Mouse (Mus musculus) forebrain, embryonic 15.5 days (tissue): ENCODE data around the gene Arl4d. TPM values are rescaled to one million over a fixed set of nuclear protein-coding genes. Genes with fewer than 3 reads are reported as not detected.
A peak's percentile ranks its signal among the peaks of the same experiment; 100 is the strongest.

Experiments used
- ATAC-seq: fragments of 200-750 bp; cut with Nextera tagmentation; replicated peaks from 2 replicates; pipeline ENCODE4 v1.8.0; 2017; ENCODE audit warnings: mild to moderate bottlenecking, moderate TSS enrichment, moderate library complexity
- H3K27ac ChIP-seq: fragments of 300-500 bp; sonication (generic); replicated peaks from 2 replicates; pipeline ENCODE4 v1.5.1; 2015; ENCODE audit warnings: mild to moderate bottlenecking, inconsistent platforms
- H3K27me3 ChIP-seq: fragments of 300-500 bp; sonication (generic); 2 replicates; pipeline ENCODE4 v1.6.1; 2015; ENCODE audit warnings: inconsistent platforms
- H3K36me3 ChIP-seq: fragments of 300-500 bp; sonication (generic); 2 replicates; pipeline ENCODE4 v1.6.1; 2015; ENCODE audit warnings: mild to moderate bottlenecking, inconsistent platforms
- H3K4me1 ChIP-seq: fragments of 300-500 bp; sonication (generic); 2 replicates; pipeline ENCODE4 v1.6.1; 2015; ENCODE audit warnings: inconsistent platforms
- H3K4me2 ChIP-seq: fragments of 300-500 bp; sonication (generic); replicated peaks from 2 replicates; pipeline ENCODE4 v1.6.1; 2015; ENCODE audit warnings: mild to moderate bottlenecking, inconsistent platforms
- H3K4me3 ChIP-seq: fragments of 300-500 bp; sonication (generic); 2 replicates; pipeline ENCODE4 v1.5.1; 2015; ENCODE audit warnings: mild to moderate bottlenecking, inconsistent platforms
- H3K9ac ChIP-seq: fragments of 300-500 bp; sonication (generic); replicated peaks from 2 replicates; pipeline ENCODE4 v1.6.1; 2015; ENCODE audit warnings: mild to moderate bottlenecking, inconsistent platforms
- H3K9me3 ChIP-seq: fragments of 300-500 bp; sonication (generic); 2 replicates; pipeline ENCODE4 v1.6.1; 2016; ENCODE audit warnings: inconsistent platforms
- WGBS: fragments of 180-500 bp; shearing (Covaris S2); methylation state at CpG from one replicate; pipeline ENCODE4 v1.1.7; 2015; ENCODE audit warnings: mixed read lengths; 5-methylcytosine and 5-hydroxymethylcytosine counted together
- polyA plus RNA-seq: library from polyadenylated mRNA; unstranded; fragments of >200 nt; fragmentation: Nextera tagmentation; extraction: Ambion mirVana; gene quantifications from 2 replicates; pipeline ENCODE4 v1.2.1, GENCODE M21; 2015

Arl4d gene
- polyA plus RNA-seq, 1 experiment from 2014 or later: 45.8 TPM

DNA sequence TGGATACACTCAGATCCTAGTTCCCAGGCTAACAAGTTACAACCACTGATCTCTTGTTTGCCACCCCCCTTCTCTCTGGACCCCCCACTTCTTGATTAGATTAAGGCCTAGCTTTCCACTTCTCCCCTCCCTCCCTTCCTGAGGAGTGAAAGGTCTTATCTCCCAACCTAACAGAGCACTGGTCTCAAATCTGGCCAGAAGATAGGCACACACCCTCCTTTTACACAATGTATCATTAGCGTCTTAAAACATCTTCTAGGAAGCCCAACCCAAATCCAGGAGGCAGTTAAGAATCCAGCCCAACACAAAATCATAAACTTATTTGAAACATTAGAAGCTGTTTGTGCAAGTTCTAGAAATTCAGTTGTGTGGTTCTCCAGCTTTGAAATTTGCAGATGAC, 5.0 kb downstream of the Arl4d start:
- Histone ChIP-seq H3K27me3 (no peaks in the 10 kb centered on the region), H3K4me2 (no peak overlapping the region), H3K9me3 (no peaks in the 10 kb centered on the region), H3K4me1 (peaks cover 48% of the 10 kb centered on the region), H3K9ac (no peak overlapping the region), H3K4me3 (no peak overlapping the region), H3K27ac (no peak overlapping the region), H3K36me3 (no peaks in the 10 kb centered on the region)
- WGBS: 97% methylated on average over 1 of the region's 1 CpGs
- no peak for ATAC-seq

- H3K4me3 ChIP-seq: no peak overlapping the region
- peaks cover 44% of the 10 kb centered on the region for H3K4me1 ChIP-seq
- no peaks in the 10 kb centered on the region for H3K36me3 ChIP-seq
- no peaks in the 10 kb centered on the region for H3K27me3 ChIP-seq
- 87% methylated on average over 4 of the region's 4 CpGs for WGBS
- H3K9me3 ChIP-seq: no peaks in the 10 kb centered on the region
- no peak overlapping the region for H3K27ac ChIP-seq
- no peak for ATAC-seq
- no peak overlapping the region for H3K4me2 ChIP-seq
- no peak overlapping the region for H3K9ac ChIP-seq
Observed at GRCm38 (mm10) chr11:101671255-101671654, 5.9 kb downstream of the Arl4d start.

- peaks cover 25% of the 10 kb centered on the region for H3K4me1 ChIP-seq
- no peaks in the 10 kb centered on the region for H3K27me3 ChIP-seq
- H3K9ac ChIP-seq: no peak overlapping the region
- no peaks in the 10 kb centered on the region for H3K36me3 ChIP-seq
- no peak for ATAC-seq
- peak overlapping the region; percentile 60 for H3K27ac ChIP-seq
- no peaks in the 10 kb centered on the region for H3K9me3 ChIP-seq
- 42% methylated on average over 16 of the region's 16 CpGs for WGBS
- H3K4me2 ChIP-seq: no peak overlapping the region
- no peak overlapping the region for H3K4me3 ChIP-seq
Observed at GRCm38 (mm10) chr11:101673010-101673642, 7.8 kb downstream of the Arl4d start.

DNA sequence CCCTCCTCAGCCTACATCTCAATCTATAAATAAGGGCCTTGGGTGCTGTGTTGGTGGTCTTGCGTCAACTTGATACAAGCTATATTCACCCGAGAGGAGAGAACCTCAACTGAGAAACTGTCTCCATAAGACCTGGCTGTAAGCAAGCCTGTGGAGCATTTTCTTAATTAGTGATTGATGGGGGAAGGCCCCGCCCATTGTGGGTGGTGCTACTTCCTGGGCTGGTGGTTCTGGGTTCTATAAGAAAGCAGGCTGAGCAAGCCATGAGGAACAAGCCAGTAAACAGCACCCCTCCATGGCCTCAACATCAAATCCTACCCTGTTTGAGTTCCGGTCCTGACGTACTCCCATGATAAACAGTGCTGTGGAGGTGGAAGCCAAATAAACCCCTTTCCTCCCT, 8.8 kb downstream of the Arl4d start:
- WGBS: 83% methylated on average over 5 of the region's 5 CpGs
- H3K9ac ChIP-seq: no peak overlapping the region
- no peaks in the 10 kb centered on the region for H3K27me3 ChIP-seq
- H3K9me3 ChIP-seq: no peaks in the 10 kb centered on the region
- H3K4me2 ChIP-seq: no peak overlapping the region
- no peak for ATAC-seq
- no peaks in the 10 kb centered on the region for H3K36me3 ChIP-seq
- peaks cover 16% of the 10 kb centered on the region for H3K4me1 ChIP-seq
- no peak overlapping the region for H3K4me3 ChIP-seq
- H3K27ac ChIP-seq: 0 out of 2 replicates have a peak overlapping the region, but pooled peaks have one; percentile 60

DNA sequence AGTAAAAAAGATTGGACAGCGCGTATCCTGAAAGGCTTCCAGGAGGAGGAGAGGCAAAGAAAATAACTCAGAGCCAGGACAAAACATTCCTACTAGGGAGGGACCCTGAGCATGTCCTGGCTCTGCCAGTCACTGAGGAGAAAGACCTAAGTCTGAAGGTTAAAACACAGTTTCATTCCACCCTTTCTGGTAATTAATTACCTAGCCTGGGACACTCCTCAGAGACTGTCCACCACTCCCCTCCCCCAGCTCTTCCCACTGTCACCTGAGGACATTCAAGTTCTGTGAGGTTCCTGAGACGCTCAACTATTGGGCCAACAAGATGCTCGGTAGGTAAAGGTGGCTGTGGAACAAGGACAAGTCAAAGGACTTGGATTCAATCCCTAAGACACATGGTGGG, 10.0 kb downstream of the Arl4d start:
- ATAC-seq: no peak
- Histone ChIP-seq H3K4me1 (peaks cover 11% of the 10 kb centered on the region), H3K27ac (no peak overlapping the region), H3K4me3 (no peak overlapping the region), H3K9ac (no peak overlapping the region), H3K9me3 (no peaks in the 10 kb centered on the region), H3K36me3 (no peaks in the 10 kb centered on the region), H3K27me3 (no peaks in the 10 kb centered on the region), H3K4me2 (no peak overlapping the region)
- WGBS: 93% methylated on average over 4 of the region's 4 CpGs

DNA sequence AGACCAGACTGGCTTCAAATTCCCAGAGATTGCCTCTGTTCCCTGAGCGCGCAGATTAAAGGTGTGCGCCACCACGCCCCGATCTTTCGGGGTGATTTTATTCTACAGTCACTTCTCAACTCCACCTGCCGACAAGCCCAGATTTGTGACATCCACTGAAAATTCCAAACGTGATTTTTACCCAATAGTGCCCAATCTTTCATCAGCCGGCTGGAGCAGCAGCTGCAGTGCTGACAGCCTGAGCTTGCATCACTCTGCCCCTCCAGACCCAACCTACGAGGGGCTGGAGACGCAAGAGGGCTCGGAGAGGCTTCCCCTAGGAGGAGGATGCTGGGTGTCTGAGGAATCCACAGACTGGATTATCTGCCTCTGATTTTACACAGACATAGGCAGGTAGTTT, 12.3 kb downstream of the Arl4d start:
- H3K36me3 ChIP-seq: no peaks in the 10 kb centered on the region
- WGBS: 82% methylated on average over 12 of the region's 12 CpGs
- no peaks in the 10 kb centered on the region for H3K27me3 ChIP-seq
- no peaks in the 10 kb centered on the region for H3K9me3 ChIP-seq
- no peak overlapping the region for H3K4me2 ChIP-seq
- no peak overlapping the region; the same call in 1 of the 2 replicates for H3K27ac ChIP-seq
- no peak overlapping the region for H3K9ac ChIP-seq
- no peak overlapping the region for H3K4me3 ChIP-seq
- no peak for ATAC-seq
- H3K4me1 ChIP-seq: peaks cover 22% of the 10 kb centered on the region

DNA sequence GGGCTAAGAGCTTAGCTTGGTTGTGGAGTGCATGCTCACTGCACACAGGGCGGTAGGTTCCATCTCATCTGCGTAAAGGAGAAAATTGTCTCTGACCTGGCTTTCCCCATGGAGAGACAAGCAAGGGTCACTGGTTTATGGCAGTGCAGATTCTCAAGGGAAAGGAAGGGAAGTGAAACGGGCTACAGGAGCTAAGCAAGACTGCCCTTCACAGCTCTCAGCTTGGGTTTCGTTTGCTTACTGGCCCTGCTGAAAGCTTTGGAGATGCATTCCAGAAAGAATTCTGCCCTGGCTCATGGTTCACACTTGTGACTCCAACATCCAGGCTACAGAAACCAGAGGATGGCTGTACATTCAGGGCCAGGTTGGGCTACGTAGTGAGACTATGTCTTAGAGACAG, 13.4 kb downstream of the Arl4d start:
- no peak overlapping the region for H3K27ac ChIP-seq
- no peak overlapping the region for H3K4me2 ChIP-seq
- no peak for ATAC-seq
- H3K27me3 ChIP-seq: no peaks in the 10 kb centered on the region
- H3K9me3 ChIP-seq: no peaks in the 10 kb centered on the region
- WGBS: 84% methylated on average over 5 of the region's 5 CpGs
- H3K4me3 ChIP-seq: no peak overlapping the region
- H3K4me1 ChIP-seq: peaks cover 12% of the 10 kb centered on the region
- no peak overlapping the region for H3K9ac ChIP-seq
- H3K36me3 ChIP-seq: no peaks in the 10 kb centered on the region

DNA sequence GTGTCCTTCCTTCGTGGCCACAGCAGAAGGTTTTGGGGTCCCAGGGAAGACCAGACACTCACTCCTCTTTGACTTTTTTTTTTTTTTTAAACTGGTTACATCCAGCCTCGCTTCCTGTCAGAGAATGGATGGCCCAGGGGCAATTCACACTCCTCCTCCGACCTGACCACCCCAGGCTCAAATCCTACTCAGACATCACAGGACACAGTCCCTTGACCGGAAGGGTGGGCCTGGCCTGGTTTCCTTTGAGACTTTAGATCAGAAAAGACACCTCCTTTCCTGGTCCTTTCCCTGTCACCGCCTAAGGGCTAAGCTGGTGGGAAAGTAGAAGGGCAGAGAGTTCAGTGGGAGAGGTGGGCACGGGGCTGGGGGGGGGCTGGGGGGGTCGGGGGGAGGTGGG, 14.6 kb downstream of the Arl4d start:
- Histone ChIP-seq H3K27me3 (no peaks in the 10 kb centered on the region), H3K27ac (no peak overlapping the region), H3K36me3 (no peaks in the 10 kb centered on the region), H3K4me1 (peaks cover 12% of the 10 kb centered on the region), H3K9ac (no peak overlapping the region), H3K9me3 (no peaks in the 10 kb centered on the region), H3K4me3 (no peak overlapping the region), H3K4me2 (no peak overlapping the region)
- ATAC-seq: no peak
- 68% methylated on average over 6 of the region's 7 CpGs for WGBS

DNA sequence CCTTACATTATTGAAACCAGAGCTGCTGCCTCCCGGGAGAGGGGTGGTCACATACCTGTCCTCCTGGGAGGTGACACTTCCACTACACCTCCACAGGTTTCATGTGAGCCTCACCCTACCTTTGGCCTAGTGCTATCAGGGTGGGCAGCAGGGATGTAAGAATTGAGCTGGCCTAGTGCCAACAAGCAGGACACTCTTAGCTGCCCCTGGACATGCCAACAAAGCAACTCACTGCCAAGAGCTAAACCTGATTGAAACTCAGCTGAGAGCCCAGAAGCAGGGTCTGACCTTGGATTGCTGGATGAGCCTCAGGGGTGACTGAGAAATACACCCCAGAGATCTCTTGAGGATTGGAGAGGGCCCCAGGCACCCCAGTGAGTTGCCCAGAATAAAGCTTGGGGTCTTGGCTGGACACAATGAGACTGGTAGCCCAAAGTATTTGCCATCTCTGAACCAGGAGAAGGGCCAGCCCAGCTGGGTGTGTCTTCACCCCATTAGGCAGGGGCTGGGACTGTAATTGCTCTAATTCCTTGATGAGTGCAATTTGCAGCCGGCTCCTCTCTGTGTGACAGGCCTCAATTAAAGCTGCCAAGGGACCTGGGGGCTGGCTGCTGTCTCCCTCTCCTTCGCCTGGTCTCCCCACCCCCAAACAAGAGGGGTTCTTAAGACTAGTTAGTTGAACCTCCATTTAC, 15.4 kb downstream of the Arl4d start:
- ATAC-seq: peak; percentile 84
- Histone ChIP-seq H3K4me3 (no peak overlapping the region), H3K9ac (no peak overlapping the region), H3K4me2 (no peak overlapping the region), H3K4me1 (peaks cover 12% of the 10 kb centered on the region), H3K27me3 (no peaks in the 10 kb centered on the region), H3K9me3 (no peaks in the 10 kb centered on the region), H3K36me3 (no peaks in the 10 kb centered on the region), H3K27ac (peak overlapping the region; percentile 80)
- 15% methylated on average over 3 of the region's 3 CpGs for WGBS

- Histone ChIP-seq H3K9me3 (no peaks in the 10 kb centered on the region), H3K36me3 (no peaks in the 10 kb centered on the region)
Observed at GRCm38 (mm10) chr11:101681968-101682367, 16.6 kb downstream of the Arl4d start.

GRCm38 (mm10) chr11:101682410-101682960, 17.1 kb downstream of the Arl4d start:
- no peak overlapping the region for H3K27ac ChIP-seq
- no peak overlapping the region for H3K4me2 ChIP-seq
- H3K9ac ChIP-seq: no peak overlapping the region
- no peak for ATAC-seq
- H3K9me3 ChIP-seq: no peaks in the 10 kb centered on the region
- peaks cover 24% of the 10 kb centered on the region for H3K4me1 ChIP-seq
- H3K36me3 ChIP-seq: no peaks in the 10 kb centered on the region
- WGBS: 72% methylated on average over 7 of the region's 7 CpGs
- no peak overlapping the region for H3K4me3 ChIP-seq
- no peaks in the 10 kb centered on the region for H3K27me3 ChIP-seq

More at GRCm38 (mm10) chr11:101681968-101682367, 16.6 kb downstream of the Arl4d start:
- Histone ChIP-seq H3K4me1 (peaks cover 19% of the 10 kb centered on the region), H3K27me3 (no peaks in the 10 kb centered on the region), H3K4me3 (no peak overlapping the region), H3K27ac (peak overlapping the region; percentile 80; the same call in 1 of the 2 replicates), H3K9ac (no peak overlapping the region), H3K4me2 (no peak overlapping the region)
- whole genome bisulfite sequencing: 72% methylated on average over 1 of the region's 1 CpGs
- ATAC-seq: no peak
